Mouse (Mus musculus) hindlimb bud, embryonic 11.5 days (tissue): ENCODE data around the gene Pdlim1.

Source experiments
- DNase-seq: peaks from one replicate; pipeline ENCODE4 v3.0.0-alpha.2; 2012; ENCODE audit warnings: low read depth, low spot score; ENCODE audit errors: extremely low spot score

Gene Pdlim1

GRCm38 (mm10) chr19:40288415-40288814, 16.8 kb upstream of the Pdlim1 start:
- DNase-seq: no peak

- no peak for DNase-seq
These were observed 13.1 kb upstream of the Pdlim1 start for GRCm38 (mm10) chr19:40284704-40285103.

GRCm38 (mm10) chr19:40283415-40283814, 11.8 kb upstream of the Pdlim1 start:
- no peak for DNase-seq

- no peak for DNase-seq
These were observed 6.9 kb upstream of the Pdlim1 start for GRCm38 (mm10) chr19:40278372-40279023.

- DNase-seq: no peak
These were observed 5.9 kb upstream of the Pdlim1 start for GRCm38 (mm10) chr19:40277494-40277893.

GRCm38 (mm10) chr19:40275401-40276188, 4.0 kb upstream of the Pdlim1 start:
- no peak for DNase-seq

- no peak for DNase-seq
These were observed 1.0 kb upstream of the Pdlim1 start for GRCm38 (mm10) chr19:40272674-40273073.

GRCm38 (mm10) chr19:40270351-40271307, 1.0 kb downstream of the Pdlim1 start:
- no peak for DNase-seq

GRCm38 (mm10) chr19:40269526-40269925, 2.1 kb downstream of the Pdlim1 start:
- no peak for DNase-seq

GRCm38 (mm10) chr19:40268493-40268892, 3.1 kb downstream of the Pdlim1 start:
- DNase-seq: no peak

- DNase-seq: no peak
These were observed 4.3 kb downstream of the Pdlim1 start for GRCm38 (mm10) chr19:40267380-40267779.

- no peak for DNase-seq
These were observed 12.2 kb downstream of the Pdlim1 start for GRCm38 (mm10) chr19:40259485-40259884.

GRCm38 (mm10) chr19:40257396-40257795, 14.2 kb downstream of the Pdlim1 start:
- DNase-seq: no peak

- DNase-seq: no peak
These were observed 15.1 kb downstream of the Pdlim1 start for GRCm38 (mm10) chr19:40256376-40257050.

GRCm38 (mm10) chr19:40255561-40255960, 16.1 kb downstream of the Pdlim1 start:
- no peak for DNase-seq

GRCm38 (mm10) chr19:40254741-40255140, 16.9 kb downstream of the Pdlim1 start:
- no peak for DNase-seq

- no peak for DNase-seq
These were observed 17.9 kb downstream of the Pdlim1 start for GRCm38 (mm10) chr19:40253768-40254167.

GRCm38 (mm10) chr19:40251115-40251514, 20.5 kb downstream of the Pdlim1 start:
- no peak for DNase-seq

GRCm38 (mm10) chr19:40249352-40249751, 22.3 kb downstream of the Pdlim1 start:
- DNase-seq: no peak

GRCm38 (mm10) chr19:40248476-40248875, 23.2 kb downstream of the Pdlim1 start:
- no peak for DNase-seq

- no peak for DNase-seq
These were observed 24.4 kb downstream of the Pdlim1 start for GRCm38 (mm10) chr19:40247268-40247666.
